Mouse (Mus musculus): Measurements from ENCODE around the gene 2010111I01Rik. TPM values are rescaled to one million over a fixed set of nuclear protein-coding genes. Genes with fewer than 3 reads are reported as not detected.

The 2010111I01Rik gene
- polyA plus RNA-seq, 1 experiment from 2014 or later, result 146 TPM

DNA sequence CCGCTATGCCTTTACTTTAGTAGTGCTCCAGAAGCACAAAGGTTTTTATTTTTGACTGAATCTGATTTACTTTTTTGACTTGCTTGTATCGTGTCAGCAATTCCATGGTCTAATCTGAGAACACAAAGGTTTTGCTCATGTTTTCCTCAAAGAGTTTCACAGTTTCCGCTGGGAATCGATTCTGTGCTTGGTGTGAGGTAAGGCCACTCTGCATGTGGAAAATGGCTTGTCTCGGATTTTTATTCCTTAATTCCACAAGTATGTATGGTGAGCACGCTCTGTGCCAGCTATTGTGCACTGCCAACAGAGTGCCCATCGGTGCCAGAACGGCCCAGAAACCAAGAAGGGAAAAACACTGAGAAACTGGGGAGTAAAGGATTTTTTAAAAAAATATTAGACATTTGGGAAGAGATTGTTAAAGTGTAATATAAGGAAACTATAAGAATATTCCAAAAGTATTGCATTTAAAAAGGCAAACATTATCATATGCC is 132.8 kb downstream of the 2010111I01Rik start:
- Histone ChIP-seq H3K9me3 (replicated peaks; ENCODE audit: low read length) (no peaks in the 10 kb centered on the region), H3K36me3 (ENCODE audit: insufficient read depth, low read length) (no peaks in the 10 kb centered on the region), H3K27me3 (ENCODE audit: insufficient read depth, low read length) (no peaks in the 10 kb centered on the region), H3K27ac (no peak overlapping the region), H3K4me1 (replicated peaks; ENCODE audit: insufficient read depth, low read length) (peaks cover 9% of the 10 kb centered on the region; the same call in 1 of the 2 replicates), H3K9ac (ENCODE audit: low read depth, low read length) (no peak overlapping the region), H3K4me2 (ENCODE audit: low read length) (no peak overlapping the region), H3K4me3 (replicated peaks; ENCODE audit: low read depth, low read length) (no peak overlapping the region)
- DNase-seq (ENCODE audit: low spot score) (no peak), ATAC-seq (replicated peaks; ENCODE audit: low FRiP score, low read depth) (no peak)
- 88% methylated on average over 8 of the region's 8 CpGs for WGBS
- no peak for TF ChIP-seq CTCF (IDR thresholded peaks at IDR 0.05; ENCODE audit: low read depth)

DNA sequence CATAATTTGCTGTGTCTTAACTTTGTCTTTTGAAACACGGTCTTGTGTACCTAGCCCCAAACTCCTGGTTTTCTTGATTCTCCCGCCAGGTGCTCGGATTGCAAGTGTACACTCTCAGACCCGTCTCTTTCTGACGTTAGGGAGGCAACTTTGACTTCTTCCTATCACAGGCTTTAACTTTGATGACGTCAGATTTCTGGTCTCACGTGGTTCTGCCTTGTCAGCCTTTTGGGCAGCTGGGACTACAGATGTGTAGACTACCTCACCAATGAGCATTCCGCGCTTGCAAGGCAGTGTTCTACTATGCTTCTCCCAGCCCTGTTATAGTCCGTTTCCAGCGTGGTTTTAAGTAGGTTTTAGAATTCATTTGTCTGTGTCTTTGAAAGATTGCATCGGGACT is 137.1 kb downstream of the 2010111I01Rik start:
- Histone ChIP-seq H3K4me3 (replicated peaks; ENCODE audit: low read depth, low read length) (no peak overlapping the region), H3K4me2 (ENCODE audit: low read length) (no peak overlapping the region), H3K36me3 (ENCODE audit: insufficient read depth, low read length) (no peaks in the 10 kb centered on the region), H3K27ac (no peak overlapping the region), H3K4me1 (replicated peaks; ENCODE audit: insufficient read depth, low read length) (no peaks in the 10 kb centered on the region), H3K9ac (ENCODE audit: low read depth, low read length) (no peak overlapping the region), H3K27me3 (ENCODE audit: insufficient read depth, low read length) (no peaks in the 10 kb centered on the region), H3K9me3 (replicated peaks; ENCODE audit: low read length) (no peaks in the 10 kb centered on the region)
- TF ChIP-seq CTCF (IDR thresholded peaks at IDR 0.05; ENCODE audit: low read depth), result no peak
- DNase-seq (ENCODE audit: low spot score), result no peak
- no peak for ATAC-seq (replicated peaks; ENCODE audit: low FRiP score, low read depth)
- 70% methylated on average over 12 of the region's 12 CpGs for WGBS

DNA sequence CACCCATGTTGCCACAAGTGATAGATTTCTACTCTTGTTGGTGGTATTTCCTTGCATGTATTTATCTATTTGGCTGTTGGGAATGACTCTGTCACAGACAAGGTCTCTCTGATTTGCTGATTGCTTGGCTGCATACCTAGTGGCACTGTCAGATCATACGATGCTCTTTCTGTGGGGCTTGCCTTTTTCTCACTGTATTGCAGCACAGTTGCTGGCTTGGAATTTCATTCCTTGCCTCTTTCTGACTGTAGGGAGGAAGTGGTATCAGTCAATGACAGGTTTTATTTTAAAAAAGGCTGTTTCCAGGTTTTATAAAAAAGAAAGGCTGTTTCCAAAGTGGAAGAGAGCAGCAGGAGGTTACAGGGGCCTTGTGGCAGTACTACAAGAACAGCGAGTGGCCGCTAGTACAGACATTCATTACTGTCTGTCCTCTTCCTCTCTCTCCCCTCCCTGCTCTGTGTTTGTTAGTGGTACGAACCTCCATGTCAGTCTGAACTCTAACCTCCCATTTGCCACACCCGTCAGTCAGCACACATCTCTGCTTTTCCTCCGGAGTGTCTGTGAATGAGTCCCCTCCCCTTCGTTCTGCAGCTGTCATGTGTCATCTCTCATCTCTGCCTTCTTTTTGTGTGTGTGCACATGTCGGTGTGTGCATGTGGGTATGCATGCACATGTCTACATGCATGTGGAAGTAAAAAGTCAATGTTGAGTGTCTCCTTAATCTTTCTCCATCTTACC is 138.3 kb downstream of the 2010111I01Rik start:
- WGBS, result 45% methylated on average over 8 of the region's 8 CpGs

DNA sequence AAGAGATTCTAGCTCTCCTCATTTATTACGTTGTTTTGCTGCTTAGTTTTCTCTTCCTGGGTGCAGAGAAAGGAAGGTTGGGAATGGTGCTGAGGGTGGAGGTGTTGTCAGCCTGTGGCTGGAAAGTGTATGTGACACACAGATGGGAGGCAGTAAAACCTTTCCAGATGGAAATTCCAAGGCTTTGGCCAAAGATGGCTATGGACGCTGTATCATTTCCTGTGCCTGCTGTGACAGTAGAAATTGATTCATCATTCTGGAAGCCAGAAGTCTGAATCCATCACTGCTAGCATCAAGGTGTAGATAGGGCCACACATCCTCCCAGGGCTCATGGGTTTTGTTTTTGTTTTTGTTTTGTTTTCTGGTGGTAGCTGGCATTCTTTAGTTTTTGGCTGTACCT is 141.9 kb downstream of the 2010111I01Rik start:
- no peak for ATAC-seq (replicated peaks; ENCODE audit: low FRiP score, low read depth)
- H3K36me3 ChIP-seq (ENCODE audit: insufficient read depth, low read length), result no peaks in the 10 kb centered on the region
- DNase-seq (ENCODE audit: low spot score), result no peak
- H3K9ac ChIP-seq (ENCODE audit: low read depth, low read length), result no peak overlapping the region
- H3K27ac ChIP-seq, result no peak overlapping the region
- H3K4me2 ChIP-seq (ENCODE audit: low read length), result no peak overlapping the region
- H3K27me3 ChIP-seq (ENCODE audit: insufficient read depth, low read length), result no peaks in the 10 kb centered on the region
- WGBS, result 59% methylated on average over 2 of the region's 2 CpGs
- no peak overlapping the region for H3K4me3 ChIP-seq (replicated peaks; ENCODE audit: low read depth, low read length)
- no peaks in the 10 kb centered on the region for H3K9me3 ChIP-seq (replicated peaks; ENCODE audit: low read length)
- no peak for TF ChIP-seq CTCF (IDR thresholded peaks at IDR 0.05; ENCODE audit: low read depth)
- no peaks in the 10 kb centered on the region for H3K4me1 ChIP-seq (replicated peaks; ENCODE audit: insufficient read depth, low read length)

More for the DNA sequence above, 138.3 kb downstream of the 2010111I01Rik start:
- H3K4me2 ChIP-seq (ENCODE audit: low read length), result no peak overlapping the region
- ATAC-seq (replicated peaks; ENCODE audit: low FRiP score, low read depth) (no peak), DNase-seq (ENCODE audit: low spot score) (no peak)
- H3K9me3 ChIP-seq (replicated peaks; ENCODE audit: low read length), result no peaks in the 10 kb centered on the region
- H3K27ac ChIP-seq, result no peak overlapping the region
- H3K4me3 ChIP-seq (replicated peaks; ENCODE audit: low read depth, low read length), result no peak overlapping the region
- H3K4me1 ChIP-seq (replicated peaks; ENCODE audit: insufficient read depth, low read length), result no peaks in the 10 kb centered on the region
- TF ChIP-seq CTCF (IDR thresholded peaks at IDR 0.05; ENCODE audit: low read depth), result no peak
- H3K27me3 ChIP-seq (ENCODE audit: insufficient read depth, low read length), result no peaks in the 10 kb centered on the region
- no peak overlapping the region for H3K9ac ChIP-seq (ENCODE audit: low read depth, low read length)
- H3K36me3 ChIP-seq (ENCODE audit: insufficient read depth, low read length), result no peaks in the 10 kb centered on the region

DNA sequence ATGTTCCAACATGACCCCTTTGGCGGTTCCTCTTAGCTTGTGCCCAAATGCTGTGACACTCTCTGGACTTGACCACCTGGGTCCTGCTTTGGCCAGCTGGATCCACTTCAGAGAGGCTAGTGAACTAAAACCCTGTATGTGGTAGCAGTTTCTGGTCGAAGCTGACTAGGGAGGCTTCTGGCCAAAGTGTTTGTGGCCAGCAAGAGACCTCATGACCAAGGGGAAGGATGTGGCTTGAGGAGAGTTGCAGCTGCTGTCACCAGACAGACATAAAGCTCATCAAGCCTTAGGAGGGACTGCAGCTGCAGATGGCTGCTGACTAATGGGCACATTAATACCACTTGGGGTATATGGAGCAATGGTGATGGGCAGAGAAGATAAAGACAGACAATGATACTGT is 143.9 kb downstream of the 2010111I01Rik start:
- no peak for TF ChIP-seq CTCF (IDR thresholded peaks at IDR 0.05; ENCODE audit: low read depth)
- Histone ChIP-seq H3K36me3 (ENCODE audit: insufficient read depth, low read length) (no peaks in the 10 kb centered on the region), H3K4me1 (replicated peaks; ENCODE audit: insufficient read depth, low read length) (no peaks in the 10 kb centered on the region; the same call in 1 of the 2 replicates), H3K4me2 (ENCODE audit: low read length) (no peak overlapping the region), H3K27ac (no peak overlapping the region), H3K9me3 (replicated peaks; ENCODE audit: low read length) (no peaks in the 10 kb centered on the region), H3K9ac (ENCODE audit: low read depth, low read length) (no peak overlapping the region), H3K4me3 (replicated peaks; ENCODE audit: low read depth, low read length) (no peak overlapping the region), H3K27me3 (ENCODE audit: insufficient read depth, low read length) (no peaks in the 10 kb centered on the region)
- no peak for DNase-seq (ENCODE audit: low spot score)
- peak; percentile 17; the same call in 1 of the 2 replicates for ATAC-seq (replicated peaks; ENCODE audit: low FRiP score, low read depth)
- 60% methylated on average over 2 of the region's 2 CpGs for WGBS

DNA sequence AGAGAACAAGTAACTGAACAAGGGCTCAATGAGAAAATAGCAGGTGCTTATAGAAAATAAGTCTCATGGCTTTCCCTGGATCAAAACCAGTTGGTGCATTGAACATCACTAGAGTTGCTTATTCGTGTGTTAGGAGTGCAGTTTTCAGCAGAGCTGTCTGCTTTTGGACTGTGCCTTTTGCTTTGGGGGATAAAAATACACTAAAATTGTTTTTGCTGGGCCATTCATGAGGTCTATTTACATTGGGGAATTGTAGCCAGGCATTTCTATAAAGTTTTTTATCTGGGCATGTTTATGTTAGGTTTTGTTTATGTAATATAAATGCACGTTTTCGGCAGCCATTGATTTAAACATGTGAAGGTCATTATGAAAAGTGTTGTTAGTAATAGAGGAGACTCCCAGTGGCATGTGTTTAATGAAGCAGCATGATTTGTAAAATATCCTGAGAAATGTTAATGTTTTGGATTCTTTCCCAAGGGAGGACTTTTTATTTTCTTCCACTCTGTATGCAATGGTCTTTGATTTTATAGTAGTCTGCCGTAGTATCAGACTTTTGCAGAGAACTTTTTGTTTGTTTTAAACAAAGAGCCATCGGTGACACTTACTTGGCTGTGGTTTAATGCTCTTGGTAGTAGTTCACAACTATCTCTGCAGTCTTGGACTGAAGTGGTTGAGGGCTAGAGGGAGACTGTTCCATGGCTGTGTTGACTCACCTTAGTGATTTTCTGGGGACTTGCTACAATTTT is 146.8 kb downstream of the 2010111I01Rik start:
- Histone ChIP-seq H3K27me3 (ENCODE audit: insufficient read depth, low read length) (no peaks in the 10 kb centered on the region), H3K36me3 (ENCODE audit: insufficient read depth, low read length) (no peaks in the 10 kb centered on the region), H3K4me3 (replicated peaks; ENCODE audit: low read depth, low read length) (no peak overlapping the region), H3K9ac (ENCODE audit: low read depth, low read length) (no peak overlapping the region), H3K27ac (peak overlapping the region; percentile 67), H3K4me1 (replicated peaks; ENCODE audit: insufficient read depth, low read length) (no peaks in the 10 kb centered on the region; the same call in 1 of the 2 replicates), H3K4me2 (ENCODE audit: low read length) (no peak overlapping the region), H3K9me3 (replicated peaks; ENCODE audit: low read length) (no peaks in the 10 kb centered on the region)
- no peak for TF ChIP-seq CTCF (IDR thresholded peaks at IDR 0.05; ENCODE audit: low read depth)
- 49% methylated on average over 5 of the region's 5 CpGs for WGBS
- DNase-seq (ENCODE audit: low spot score) (peak; percentile 62), ATAC-seq (replicated peaks; ENCODE audit: low FRiP score, low read depth) (no peak)
